Mouse (Mus musculus) megakaryocyte-erythroid progenitor cell, adult 5-6 weeks (primary cell): ENCODE results near the gene Elavl1. TPM values are rescaled to one million over a fixed set of nuclear protein-coding genes. Genes with fewer than 3 reads are reported as not detected.
A peak's percentile ranks its signal among the peaks of the same experiment; 100 is the strongest.

Experiments used
- ATAC-seq: replicated peaks from 2 replicates; pipeline ENCODE4 v1.8.0; 2016; ENCODE audit warnings: mild to moderate bottlenecking, inconsistent platforms; ENCODE audit not compliant: severe bottlenecking, poor library complexity, low FRiP score, low TSS enrichment
- total RNA-seq, 2 experiments: library from RNA; stranded (forward) in 1 of 2; stranded (reverse) in 1 of 2; fragments of 200-1000, 215-1000 nt in 1 of 2; fragments of >200 nt in 1 of 2; fragmentation: Nextera tagmentation in 1 of 2; gene quantifications; 2 replicates each; pipeline ENCODE4 v1.2.3; 2014 to 2017

Elavl1 gene
- total RNA-seq, 2 experiments from 2014 or later, result 121 to 128 TPM

DNA sequence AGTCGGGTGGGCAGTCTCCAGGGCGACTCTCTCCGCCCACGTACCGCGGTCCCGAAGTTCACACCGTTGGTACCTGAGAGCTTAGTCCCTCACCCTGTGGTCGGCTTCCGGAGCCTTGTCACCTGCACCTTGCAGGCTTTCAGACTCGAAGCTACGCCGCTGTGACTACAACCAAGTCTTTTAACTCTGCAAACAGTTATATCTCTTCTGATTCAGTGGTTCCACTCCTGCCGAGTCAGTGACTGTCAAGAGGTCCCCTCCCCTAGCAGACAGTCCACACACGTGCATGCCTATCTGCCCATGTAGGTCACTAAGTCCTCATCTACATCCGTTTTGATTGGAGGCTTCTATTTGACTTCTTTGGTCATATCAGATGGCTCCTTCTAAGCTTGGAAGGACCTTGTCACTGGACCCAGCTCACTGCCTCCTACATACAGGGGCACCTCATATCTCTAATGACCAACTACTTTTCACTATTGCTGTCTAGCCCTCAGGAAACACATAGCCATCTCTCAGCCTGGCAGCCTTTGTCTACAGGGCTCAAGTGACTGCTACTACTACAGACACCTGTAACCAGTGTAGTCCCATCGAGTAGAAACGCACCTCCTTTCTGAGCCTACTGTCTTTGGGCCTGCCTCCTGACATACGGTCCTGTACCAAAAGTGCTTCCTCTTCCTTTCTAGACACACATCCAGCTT is 85.9 kb downstream of the Elavl1 start:
- peak; percentile 61 for ATAC-seq

DNA sequence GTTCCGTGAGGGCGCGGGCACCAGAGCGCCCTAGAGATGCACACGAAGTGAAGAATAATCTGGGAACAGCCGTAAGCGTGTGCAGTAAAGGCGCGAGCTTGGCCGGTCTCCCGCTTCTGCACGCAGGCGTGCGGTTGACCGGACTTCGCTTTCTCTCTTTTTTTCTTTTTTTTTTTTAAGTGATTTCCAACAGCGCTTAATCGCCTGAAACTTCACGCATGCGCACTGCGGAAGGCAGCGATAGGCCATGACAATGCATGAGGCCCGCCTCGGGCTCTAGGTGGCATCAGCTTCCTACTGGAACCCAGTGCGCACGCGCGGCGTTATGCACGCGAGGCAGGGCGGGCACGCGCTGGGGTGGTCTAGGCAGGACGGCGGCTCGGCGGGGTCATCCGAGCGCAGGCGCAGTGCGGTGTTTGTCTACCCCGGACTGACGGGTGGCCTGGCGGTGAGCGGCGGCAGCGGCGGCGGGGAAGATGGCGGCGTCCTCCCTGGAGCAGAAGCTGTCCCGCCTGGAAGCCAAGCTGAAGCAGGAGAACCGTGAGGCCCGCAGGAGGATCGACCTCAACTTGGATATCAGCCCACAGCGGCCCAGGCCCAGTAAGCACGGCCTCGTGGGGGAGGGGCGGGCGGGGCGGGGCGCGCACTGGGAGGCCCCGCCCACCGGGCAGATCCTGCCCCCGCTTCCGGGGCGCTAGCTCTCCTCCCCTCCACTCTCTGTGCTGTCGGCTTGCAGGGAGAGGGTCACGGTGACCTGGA is 86.6 kb downstream of the Elavl1 start, which contains the start of the genes Map2k7 and Gm49320:
Gene Map2k7 (plus strand): TSS at position 307 of the 759 bp plus-strand sequence.
Gene Gm49320 (plus strand): TSS at position 432 of the 759 bp plus-strand sequence.
- ATAC-seq, result peak; percentile 83

- ATAC-seq, result peak; percentile 9
Observed at GRCm38 (mm10) chr8:4237814-4238433, 87.3 kb downstream of the Elavl1 start.

Other genes with a start within 250 kb of the Elavl1 start
- gene Cd209f, start 219.6 kb downstream of the Elavl1 start, total RNA-seq (2014; fragmentation: Nextera tagmentation), result not detected in 2 replicates
- gene Cd209f, start 219.6 kb downstream of the Elavl1 start, total RNA-seq (2017), result not detected in 2 replicates
- not detected in 2 replicates for gene Cd209g, start 191.3 kb downstream of the Elavl1 start, total RNA-seq (2014; fragmentation: Nextera tagmentation)
- gene Cd209g, start 191.3 kb downstream of the Elavl1 start, total RNA-seq (2017), result not detected in 2 replicates
- 5.0 and 9.1 TPM in 2 replicates for gene Evi5l, start 158.8 kb downstream of the Elavl1 start, total RNA-seq (2014; fragmentation: Nextera tagmentation)
- 7.4 and 9.7 TPM in 2 replicates for gene Evi5l, start 158.8 kb downstream of the Elavl1 start, total RNA-seq (2017)
- gene Prr36, start 108.0 kb downstream of the Elavl1 start, total RNA-seq (2014; fragmentation: Nextera tagmentation), result 0.30 TPM in 1 of 2 replicates, not detected in the other
- gene Prr36, start 108.0 kb downstream of the Elavl1 start, total RNA-seq (2017), result not detected in 2 replicates
- not detected in 2 replicates for gene Lrrc8e, start 98.6 kb downstream of the Elavl1 start, total RNA-seq (2014; fragmentation: Nextera tagmentation)
- not detected in 2 replicates for gene Lrrc8e, start 98.6 kb downstream of the Elavl1 start, total RNA-seq (2017)
- 45.9 and 54.5 TPM in 2 replicates for gene Map2k7, start 86.7 kb downstream of the Elavl1 start, total RNA-seq (2014; fragmentation: Nextera tagmentation)
- 28.6 and 36.7 TPM in 2 replicates for gene Map2k7, start 86.7 kb downstream of the Elavl1 start, total RNA-seq (2017)
- 0.90 TPM in 1 of 2 replicates, not detected in the other for gene Gm49320, start 86.5 kb downstream of the Elavl1 start, total RNA-seq (2014; fragmentation: Nextera tagmentation)
- gene Gm49320, start 86.5 kb downstream of the Elavl1 start, total RNA-seq (2017), result 0.75 TPM in 1 of 2 replicates, not detected in the other
- 9.2 and 16.7 TPM in 2 replicates for gene Tgfbr3l, start 77.2 kb downstream of the Elavl1 start, total RNA-seq (2014; fragmentation: Nextera tagmentation)
- gene Tgfbr3l, start 77.2 kb downstream of the Elavl1 start, total RNA-seq (2017), result 0.61 and 4.1 TPM in 2 replicates
- 15.4 and 23.7 TPM in 2 replicates for gene Snapc2, start 72.3 kb downstream of the Elavl1 start, total RNA-seq (2014; fragmentation: Nextera tagmentation)
- 14.0 and 19.6 TPM in 2 replicates for gene Snapc2, start 72.3 kb downstream of the Elavl1 start, total RNA-seq (2017)
- gene Ctxn1, start 66.1 kb downstream of the Elavl1 start, total RNA-seq (2014; fragmentation: Nextera tagmentation), result 0.63 TPM in 1 of 2 replicates, not detected in the other
- not detected in 2 replicates for gene Ctxn1, start 66.1 kb downstream of the Elavl1 start, total RNA-seq (2017)
- gene Timm44, start 49.5 kb downstream of the Elavl1 start, total RNA-seq (2014; fragmentation: Nextera tagmentation), result 72.7 and 139 TPM in 2 replicates
- 155 and 191 TPM in 2 replicates for gene Timm44, start 49.5 kb downstream of the Elavl1 start, total RNA-seq (2017)
- 20.6 and 28.7 TPM in 2 replicates for gene Ccl25, start 203 bp downstream of the Elavl1 start, total RNA-seq (2014; fragmentation: Nextera tagmentation)
- gene Ccl25, start 203 bp downstream of the Elavl1 start, total RNA-seq (2017), result 16.7 and 17.1 TPM in 2 replicates
- 3.2 and 18.5 TPM in 2 replicates for gene Cers4, start 167.6 kb upstream of the Elavl1 start, total RNA-seq (2014; fragmentation: Nextera tagmentation)
- 2.8 and 3.2 TPM in 2 replicates for gene Cers4, start 167.6 kb upstream of the Elavl1 start, total RNA-seq (2017)